Mouse (Mus musculus) midbrain, embryonic 14.5 days (tissue): Measurements from ENCODE around the gene Slc35f5. TPM values are rescaled to one million over a fixed set of nuclear protein-coding genes. Genes with fewer than 3 reads are reported as not detected.
A peak's percentile ranks its signal among the peaks of the same experiment; 100 is the strongest.

Experiments used
- ATAC-seq: fragments of 200-750 bp; cut with Nextera tagmentation; 2 replicates; pipeline ENCODE4 v1.8.0; 2017; ENCODE audit warnings: moderate number of reproducible peaks, moderate library complexity; ENCODE audit not compliant: low FRiP score, low TSS enrichment
- DNase-seq: peaks from one replicate; pipeline ENCODE4 v3.0.0-alpha.2; 2015
- H3K27ac ChIP-seq: fragments of 300-500 bp; sonication (generic); replicated peaks from 2 replicates; pipeline ENCODE4 v1.5.1; 2014; ENCODE audit warnings: mild to moderate bottlenecking, low read depth, low read length, moderate library complexity
- H3K27me3 ChIP-seq: fragments of 300-500 bp; sonication (generic); 2 replicates; pipeline ENCODE4 v1.6.1; 2014; ENCODE audit warnings: low read length, control low read depth, mixed read lengths; ENCODE audit not compliant: control insufficient read depth, insufficient read depth
- H3K36me3 ChIP-seq: fragments of 300-500 bp; sonication (generic); 2 replicates; pipeline ENCODE4 v1.6.1; 2014; ENCODE audit warnings: low read length, control low read depth; ENCODE audit not compliant: control insufficient read depth, insufficient read depth
- H3K4me1 ChIP-seq: fragments of 300-500 bp; sonication (generic); 2 replicates; pipeline ENCODE4 v1.6.1; 2014; ENCODE audit warnings: mild to moderate bottlenecking, antibody characterized with exemption, low read length, control low read depth; ENCODE audit not compliant: control insufficient read depth, insufficient read depth
- H3K4me2 ChIP-seq: fragments of 300-500 bp; sonication (generic); 2 replicates; pipeline ENCODE4 v1.6.1; 2014; ENCODE audit warnings: mild to moderate bottlenecking, low read length, moderate library complexity
- H3K4me3 ChIP-seq: fragments of 300-500 bp; sonication (generic); replicated peaks from 2 replicates; pipeline ENCODE4 v1.5.1; 2014; ENCODE audit warnings: low read depth, low read length
- H3K9ac ChIP-seq: fragments of 300-500 bp; sonication (generic); replicated peaks from 2 replicates; pipeline ENCODE4 v1.6.1; 2014; ENCODE audit warnings: mild to moderate bottlenecking, low read length, moderate library complexity
- H3K9me3 ChIP-seq: fragments of 300-500 bp; sonication (generic); 2 replicates; pipeline ENCODE4 v1.6.1; 2016; ENCODE audit warnings: low read length, control low read depth, mixed read lengths; ENCODE audit not compliant: control insufficient read depth
- WGBS: fragments of 180-500 bp; shearing (Covaris S2); extraction: QIAGEN DNeasy Blood & Tissue Kit; methylation state at CpG from one replicate; pipeline ENCODE4 v1.1.7; 2014; 5-methylcytosine and 5-hydroxymethylcytosine counted together
- polyA plus RNA-seq: library from polyadenylated mRNA; unstranded; fragments of >200 nt; fragmentation: Nextera tagmentation; extraction: Ambion mirVana; gene quantifications from 2 replicates; pipeline ENCODE4 v1.2.1, GENCODE M21; 2014

Gene Slc35f5
- polyA plus RNA-seq, 1 experiment from 2014 or later = 32.5 TPM

DNA sequence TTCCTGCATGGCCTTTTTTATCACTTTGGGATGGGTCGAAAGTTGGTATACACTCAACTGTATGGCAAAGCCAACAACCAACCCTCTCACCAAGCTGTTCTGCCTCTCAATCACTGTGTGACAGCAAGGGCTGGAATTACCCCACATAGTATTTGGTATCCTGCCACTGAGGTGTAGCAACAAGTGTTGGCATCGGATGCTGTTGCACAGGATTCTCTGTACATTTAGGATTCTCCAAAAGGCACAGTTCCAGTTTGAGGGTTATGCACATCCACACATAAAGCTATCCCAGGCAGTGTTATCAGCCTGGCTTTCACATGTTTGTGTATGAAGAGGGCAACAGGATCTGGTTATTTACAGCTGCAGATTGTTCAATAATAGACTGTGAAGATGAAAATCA is 23.3 kb upstream of the Slc35f5 start:
- Histone ChIP-seq H3K9ac (no peak overlapping the region), H3K9me3 (no peaks in the 10 kb centered on the region), H3K4me2 (no peak overlapping the region), H3K4me3 (no peak overlapping the region), H3K36me3 (no peaks in the 10 kb centered on the region), H3K4me1 (no peaks in the 10 kb centered on the region), H3K27ac (no peak overlapping the region), H3K27me3 (no peaks in the 10 kb centered on the region)
- DNase-seq (no peak), ATAC-seq (no peak)
- 92% methylated on average over 2 of the region's 2 CpGs for WGBS

DNA sequence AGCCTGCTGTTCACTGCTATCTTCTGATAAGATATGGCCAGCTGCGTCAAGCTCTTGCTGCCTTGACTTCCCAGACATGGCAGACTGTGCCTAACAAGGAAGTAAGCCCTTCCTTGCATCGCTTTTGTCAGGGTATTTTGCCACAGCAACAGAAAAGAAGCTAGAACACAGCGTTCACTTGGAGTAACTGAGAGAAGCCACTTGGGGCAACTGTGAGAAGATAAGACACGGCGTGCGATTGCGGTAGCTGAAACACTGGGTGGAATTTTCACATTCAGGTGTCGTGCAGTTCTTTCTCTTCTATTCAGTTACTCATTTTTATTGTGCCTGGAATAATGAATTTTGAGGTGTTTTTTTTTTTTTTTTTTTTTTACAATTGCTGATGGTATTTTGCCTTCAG is 22.6 kb upstream of the Slc35f5 start:
- no peaks in the 10 kb centered on the region for H3K4me1 ChIP-seq
- no peak overlapping the region for H3K4me2 ChIP-seq
- no peak for DNase-seq
- H3K36me3 ChIP-seq = no peaks in the 10 kb centered on the region
- H3K9me3 ChIP-seq = no peaks in the 10 kb centered on the region
- no peak for ATAC-seq
- H3K9ac ChIP-seq = no peak overlapping the region
- no peak overlapping the region for H3K27ac ChIP-seq
- no peak overlapping the region for H3K4me3 ChIP-seq
- 86% methylated on average over 8 of the region's 8 CpGs for WGBS
- no peaks in the 10 kb centered on the region for H3K27me3 ChIP-seq

DNA sequence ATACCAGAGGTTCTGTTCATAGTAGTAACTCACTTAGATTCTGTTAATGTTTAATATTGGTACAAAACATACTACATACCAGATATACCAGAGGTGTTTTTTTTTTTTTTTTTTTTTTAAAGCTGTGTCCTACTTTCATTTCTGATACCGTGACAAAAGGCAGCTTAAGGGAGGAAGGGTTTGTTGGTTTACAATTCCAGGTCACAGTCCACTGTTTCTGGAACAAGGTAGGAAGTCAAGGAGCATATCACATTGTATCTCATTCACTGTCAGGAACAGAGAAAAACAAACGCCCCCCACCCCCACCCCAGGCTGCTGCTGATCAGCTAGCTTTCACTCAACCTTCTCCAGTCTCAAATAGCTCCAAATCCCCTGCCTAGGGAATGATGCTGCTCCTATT is 21.1 kb upstream of the Slc35f5 start:
- Histone ChIP-seq H3K9me3 (no peaks in the 10 kb centered on the region), H3K4me2 (no peak overlapping the region), H3K9ac (no peak overlapping the region), H3K36me3 (no peaks in the 10 kb centered on the region), H3K4me1 (no peaks in the 10 kb centered on the region), H3K27me3 (no peaks in the 10 kb centered on the region), H3K4me3 (no peak overlapping the region), H3K27ac (no peak overlapping the region)
- WGBS = 78% methylated on average over 2 of the region's 2 CpGs
- DNase-seq (no peak), ATAC-seq (no peak)

DNA sequence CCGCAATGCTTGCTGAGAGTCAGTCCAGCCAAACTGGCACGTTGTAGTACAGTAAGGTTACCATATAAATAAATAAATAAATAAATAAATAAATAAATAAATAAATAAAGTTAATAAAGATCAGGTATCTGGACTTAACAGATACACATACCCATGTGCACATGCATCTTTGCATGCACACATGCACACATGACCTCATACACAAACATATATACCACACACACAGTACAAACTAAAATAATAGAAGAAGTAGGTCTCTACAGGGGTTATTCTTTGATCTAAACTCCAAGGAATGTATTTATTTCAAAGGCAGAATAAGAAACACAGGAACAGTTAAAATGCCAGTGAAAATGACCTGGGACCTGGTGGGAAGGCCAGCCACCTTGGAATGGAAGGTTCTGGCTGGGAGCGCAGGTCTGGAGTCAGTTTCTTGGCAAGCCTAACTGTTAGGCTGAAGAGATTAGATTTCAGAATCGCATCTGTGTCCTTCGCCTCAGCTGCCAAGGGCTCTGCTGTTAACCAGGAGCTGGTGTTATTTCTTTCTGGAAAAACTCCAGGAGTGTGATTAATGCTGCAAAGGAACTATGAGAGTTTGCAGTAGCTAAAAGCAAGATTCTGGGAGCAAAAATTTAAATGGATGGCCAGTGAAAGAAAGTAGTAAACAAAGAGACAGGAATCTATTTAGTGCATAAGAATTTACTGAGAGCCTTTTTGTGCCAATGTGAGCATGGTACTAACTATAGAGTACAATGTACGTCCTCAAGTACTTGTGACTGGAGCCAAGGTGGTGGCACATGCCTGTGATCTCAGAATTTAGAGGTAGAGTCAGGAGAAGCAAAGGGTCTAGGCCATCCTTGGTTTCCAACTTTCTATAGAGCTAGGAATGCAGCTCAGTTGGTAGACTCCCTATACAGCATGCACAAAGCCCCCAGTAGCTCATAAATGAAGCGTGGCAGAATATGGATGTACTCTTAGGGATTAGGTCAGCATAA is 18.1 kb upstream of the Slc35f5 start:
- peak; percentile 18 for DNase-seq
- WGBS = 86% methylated on average over 7 of the region's 7 CpGs
- no peaks in the 10 kb centered on the region for H3K4me1 ChIP-seq
- H3K27me3 ChIP-seq = no peaks in the 10 kb centered on the region
- H3K36me3 ChIP-seq = no peaks in the 10 kb centered on the region
- H3K9ac ChIP-seq = no peak overlapping the region
- no peaks in the 10 kb centered on the region for H3K9me3 ChIP-seq
- no peak overlapping the region for H3K4me3 ChIP-seq
- ATAC-seq = no peak
- no peak overlapping the region for H3K4me2 ChIP-seq
- no peak overlapping the region for H3K27ac ChIP-seq

DNA sequence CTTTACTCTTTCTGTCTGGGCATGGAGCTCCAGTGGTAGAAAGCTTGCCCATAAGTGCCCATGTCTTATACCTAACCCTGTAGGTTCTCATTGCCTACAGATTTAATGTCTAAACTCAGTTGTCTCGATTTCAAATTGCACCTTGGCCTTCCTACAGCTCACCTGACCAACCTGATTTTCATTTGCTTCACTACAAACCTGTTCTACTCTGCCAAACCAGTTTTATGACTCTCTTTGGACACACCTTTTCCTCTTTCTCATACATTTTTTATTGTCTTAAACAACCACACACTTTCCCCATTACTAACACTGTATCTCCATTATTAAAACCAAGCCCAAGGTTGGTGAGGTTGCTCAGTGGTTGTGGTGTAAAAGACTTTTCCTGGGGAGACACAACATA is 10.5 kb upstream of the Slc35f5 start:
- Histone ChIP-seq H3K9me3 (no peaks in the 10 kb centered on the region), H3K4me3 (no peak overlapping the region), H3K27ac (no peak overlapping the region), H3K4me1 (no peaks in the 10 kb centered on the region), H3K4me2 (no peak overlapping the region), H3K27me3 (no peaks in the 10 kb centered on the region), H3K36me3 (no peaks in the 10 kb centered on the region), H3K9ac (no peak overlapping the region)
- no peak for ATAC-seq
- DNase-seq = no peak
- whole genome bisulfite sequencing = 55% methylated on average over 1 of the region's 1 CpGs

DNA sequence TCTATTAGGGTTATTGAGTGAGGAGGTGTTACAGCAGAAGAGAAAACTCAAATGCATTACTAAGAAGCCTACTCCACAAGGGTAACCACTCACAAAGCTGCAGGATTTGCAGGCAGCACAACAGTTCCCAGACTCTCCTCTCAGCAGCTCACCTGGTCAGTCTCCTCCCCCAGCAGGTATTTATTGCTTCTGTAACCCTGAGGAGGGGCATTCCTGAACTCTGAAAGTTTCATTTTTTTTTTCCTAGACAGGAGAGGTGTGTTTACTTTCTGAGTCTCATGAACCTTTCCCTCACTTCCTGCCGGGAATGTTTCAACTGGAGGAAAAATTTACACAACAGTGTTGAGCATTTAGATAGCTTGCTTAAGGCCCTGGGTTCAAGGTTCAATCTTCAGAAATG is 10.0 kb upstream of the Slc35f5 start:
- WGBS = 97% methylated on average over 1 of the region's 1 CpGs
- DNase-seq = no peak
- Histone ChIP-seq H3K27ac (no peak overlapping the region), H3K4me2 (no peak overlapping the region), H3K4me1 (no peaks in the 10 kb centered on the region), H3K27me3 (no peaks in the 10 kb centered on the region), H3K4me3 (no peak overlapping the region), H3K9ac (no peak overlapping the region), H3K36me3 (no peaks in the 10 kb centered on the region), H3K9me3 (no peaks in the 10 kb centered on the region)
- ATAC-seq = no peak

DNA sequence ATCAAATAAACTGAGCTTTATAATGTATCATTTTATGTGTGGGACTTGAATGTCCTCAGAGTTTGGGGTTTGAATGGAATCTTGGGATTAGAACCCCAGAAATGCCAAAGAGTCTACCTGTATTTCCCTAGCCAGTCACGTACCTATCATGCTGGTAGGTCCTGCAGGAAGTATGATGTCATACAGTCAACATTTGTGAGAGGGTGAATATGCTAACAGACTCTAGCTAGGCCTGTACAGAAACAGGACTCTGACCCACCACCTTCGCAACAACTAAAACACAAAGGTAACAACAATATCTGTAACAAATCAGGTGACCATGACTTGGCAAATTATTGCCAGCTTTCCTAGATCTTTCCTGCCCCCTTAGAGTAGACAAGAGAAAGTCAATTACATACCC is 8.8 kb upstream of the Slc35f5 start:
- Histone ChIP-seq H3K9ac (no peak overlapping the region), H3K27me3 (no peaks in the 10 kb centered on the region), H3K4me1 (no peaks in the 10 kb centered on the region), H3K4me3 (no peak overlapping the region), H3K36me3 (no peaks in the 10 kb centered on the region), H3K4me2 (no peak overlapping the region), H3K9me3 (no peaks in the 10 kb centered on the region), H3K27ac (no peak overlapping the region)
- ATAC-seq = no peak
- 90% methylated on average over 2 of the region's 2 CpGs for WGBS
- DNase-seq = no peak

DNA sequence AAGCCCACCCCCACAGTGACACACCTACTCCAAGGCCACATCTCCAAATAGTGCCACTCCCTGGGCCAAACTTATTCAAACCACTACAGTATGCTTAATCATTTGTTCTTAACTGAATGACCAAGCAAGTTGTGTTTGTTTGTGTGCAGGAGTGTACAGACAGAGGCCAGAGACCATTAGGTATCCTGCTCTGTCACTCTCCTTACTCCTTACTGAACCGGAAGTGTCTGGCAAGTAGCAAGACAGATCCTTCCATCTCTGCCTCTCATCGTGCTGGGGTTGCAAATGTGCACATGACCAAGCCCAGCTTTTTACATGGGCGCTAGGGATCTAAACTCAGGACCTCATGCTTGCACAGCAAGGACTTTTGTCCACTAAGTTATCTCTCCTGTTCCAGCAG is 1.1 kb upstream of the Slc35f5 start:
- Histone ChIP-seq H3K36me3 (0 out of 2 replicates have a peak, but pooled peaks cover 3% of the 10 kb centered on the region), H3K4me2 (no peak overlapping the region; the same call in 1 of the 2 replicates), H3K4me1 (peaks cover 10% of the 10 kb centered on the region), H3K9ac (no peak overlapping the region), H3K4me3 (no peak overlapping the region), H3K27me3 (no peaks in the 10 kb centered on the region), H3K9me3 (no peaks in the 10 kb centered on the region), H3K27ac (no peak overlapping the region)
- DNase-seq (no peak), ATAC-seq (no peak)
- WGBS = 78% methylated on average over 3 of the region's 3 CpGs

DNA sequence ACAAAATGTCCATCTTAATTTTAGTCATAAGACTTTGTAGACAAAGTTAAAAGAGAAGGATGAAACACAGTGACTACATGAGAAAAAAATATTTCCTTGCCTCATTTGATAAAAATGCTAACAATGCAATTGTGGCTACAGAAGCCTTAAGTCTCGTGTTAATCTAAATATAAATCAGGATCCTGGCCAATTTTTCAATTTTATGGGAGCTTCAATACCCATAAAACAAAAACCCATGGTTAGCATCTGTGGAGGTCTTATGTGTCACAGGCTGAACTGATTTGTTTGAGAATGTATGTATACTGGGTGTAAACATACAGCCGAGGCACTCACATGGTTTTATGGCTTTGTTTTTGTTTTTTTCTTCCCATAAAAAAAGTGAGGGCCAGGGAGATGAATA is 674 bp upstream of the Slc35f5 start:
- Histone ChIP-seq H3K9ac (peak overlapping the region; percentile 87), H3K27ac (peak overlapping the region; percentile 91), H3K9me3 (no peaks in the 10 kb centered on the region), H3K36me3 (0 out of 2 replicates have a peak, but pooled peaks cover 3% of the 10 kb centered on the region), H3K4me3 (peak overlapping the region; percentile 80), H3K27me3 (no peaks in the 10 kb centered on the region), H3K4me2 (peak overlapping the region; percentile 62), H3K4me1 (peaks cover 10% of the 10 kb centered on the region)
- DNase-seq (no peak), ATAC-seq (no peak)
- WGBS = 34% methylated on average over 2 of the region's 2 CpGs
